Mouse (Mus musculus): ENCODE measurements at regions not wholly inside any gene's neighbourhood (a gene's known extent, or its start where the extent isn't known, plus 50 kb on each side); places are given as distances from the start of the nearest gene placed in this dataset.

- no peak for DNase-seq (ENCODE audit: low spot score)
- Histone ChIP-seq H3K36me3 (replicated peaks; ENCODE audit: control insufficient read depth, insufficient read depth, low read length) (no peaks in the 10 kb centered on the region), H3K9ac (replicated peaks; ENCODE audit: low read depth, low read length) (no peak overlapping the region), H3K4me1 (ENCODE audit: control insufficient read depth, insufficient read depth) (no peaks in the 10 kb centered on the region), H3K9me3 (replicated peaks; ENCODE audit: control insufficient read depth, low read length) (no peaks in the 10 kb centered on the region), H3K27ac (ENCODE audit: low read depth) (no peak overlapping the region), H3K4me2 (ENCODE audit: low read depth, low read length) (no peak overlapping the region), H3K4me3 (ENCODE audit: low read depth, low read length) (no peak overlapping the region), H3K27me3 (ENCODE audit: control insufficient read depth, insufficient read depth, low read length) (no peaks in the 10 kb centered on the region)
- TF ChIP-seq CTCF (IDR thresholded peaks at IDR 0.05; ENCODE audit: low read depth) (no peak), EP300 (IDR thresholded peaks at IDR 0.05; ENCODE audit: low read depth) (no peak)
- ATAC-seq (ENCODE audit: insufficient read depth, low read depth): no peak
- WGBS: 54% methylated on average over 5 of the region's 5 CpGs
These were observed 617.3 kb downstream of the Bcl11a start for GRCm38 (mm10) chr11:24695010-24695720.

GRCm38 (mm10) chr11:24696561-24696960 is 618.7 kb downstream of the Bcl11a start:
- no peak overlapping the region for H3K4me2 ChIP-seq (ENCODE audit: low read depth, low read length)
- no peak overlapping the region for H3K27ac ChIP-seq (ENCODE audit: low read depth)
- no peaks in the 10 kb centered on the region for H3K36me3 ChIP-seq (replicated peaks; ENCODE audit: control insufficient read depth, insufficient read depth, low read length)
- 61% methylated on average over 7 of the region's 7 CpGs for WGBS
- H3K9ac ChIP-seq (replicated peaks; ENCODE audit: low read depth, low read length): no peak overlapping the region
- ATAC-seq (ENCODE audit: insufficient read depth, low read depth) (no peak), DNase-seq (ENCODE audit: low spot score) (no peak)
- no peaks in the 10 kb centered on the region for H3K9me3 ChIP-seq (replicated peaks; ENCODE audit: control insufficient read depth, low read length)
- no peaks in the 10 kb centered on the region for H3K27me3 ChIP-seq (ENCODE audit: control insufficient read depth, insufficient read depth, low read length)
- TF ChIP-seq EP300 (IDR thresholded peaks at IDR 0.05; ENCODE audit: low read depth): no peak
- no peak for TF ChIP-seq CTCF (IDR thresholded peaks at IDR 0.05; ENCODE audit: low read depth)
- H3K4me3 ChIP-seq (ENCODE audit: low read depth, low read length): no peak overlapping the region
- no peaks in the 10 kb centered on the region for H3K4me1 ChIP-seq (ENCODE audit: control insufficient read depth, insufficient read depth)

GRCm38 (mm10) chr11:24708790-24709189 is 630.9 kb downstream of the Bcl11a start:
- H3K36me3 ChIP-seq (replicated peaks; ENCODE audit: control insufficient read depth, insufficient read depth, low read length): no peaks in the 10 kb centered on the region
- no peak overlapping the region for H3K27ac ChIP-seq (ENCODE audit: low read depth)
- no peaks in the 10 kb centered on the region for H3K9me3 ChIP-seq (replicated peaks; ENCODE audit: control insufficient read depth, low read length)
- DNase-seq (ENCODE audit: low spot score) (no peak), ATAC-seq (ENCODE audit: insufficient read depth, low read depth) (no peak)
- no peak overlapping the region for H3K4me2 ChIP-seq (ENCODE audit: low read depth, low read length)
- no peaks in the 10 kb centered on the region for H3K4me1 ChIP-seq (ENCODE audit: control insufficient read depth, insufficient read depth)
- no peaks in the 10 kb centered on the region for H3K27me3 ChIP-seq (ENCODE audit: control insufficient read depth, insufficient read depth, low read length)
- WGBS: 81% methylated on average over 3 of the region's 3 CpGs
- TF ChIP-seq CTCF (IDR thresholded peaks at IDR 0.05; ENCODE audit: low read depth) (no peak), EP300 (IDR thresholded peaks at IDR 0.05; ENCODE audit: low read depth) (no peak)
- no peak overlapping the region for H3K9ac ChIP-seq (replicated peaks; ENCODE audit: low read depth, low read length)
- no peak overlapping the region for H3K4me3 ChIP-seq (ENCODE audit: low read depth, low read length)

GRCm38 (mm10) chr11:24716539-24717287 is 638.9 kb downstream of the Bcl11a start:
- H3K9me3 ChIP-seq (replicated peaks; ENCODE audit: control insufficient read depth, low read length): no peaks in the 10 kb centered on the region
- H3K4me3 ChIP-seq (ENCODE audit: low read depth, low read length): no peak overlapping the region
- H3K4me2 ChIP-seq (ENCODE audit: low read depth, low read length): no peak overlapping the region
- DNase-seq (ENCODE audit: low spot score): no peak
- no peak for ATAC-seq (ENCODE audit: insufficient read depth, low read depth)
- no peak overlapping the region for H3K9ac ChIP-seq (replicated peaks; ENCODE audit: low read depth, low read length)
- no peaks in the 10 kb centered on the region for H3K36me3 ChIP-seq (replicated peaks; ENCODE audit: control insufficient read depth, insufficient read depth, low read length)
- WGBS: 71% methylated on average over 12 of the region's 12 CpGs
- H3K27me3 ChIP-seq (ENCODE audit: control insufficient read depth, insufficient read depth, low read length): no peaks in the 10 kb centered on the region
- no peaks in the 10 kb centered on the region for H3K4me1 ChIP-seq (ENCODE audit: control insufficient read depth, insufficient read depth)
- TF ChIP-seq CTCF (IDR thresholded peaks at IDR 0.05; ENCODE audit: low read depth) (no peak), EP300 (IDR thresholded peaks at IDR 0.05; ENCODE audit: low read depth) (no peak)
- H3K27ac ChIP-seq (ENCODE audit: low read depth): no peak overlapping the region

- TF ChIP-seq CTCF (IDR thresholded peaks at IDR 0.05; ENCODE audit: low read depth) (no peak), EP300 (IDR thresholded peaks at IDR 0.05; ENCODE audit: low read depth) (no peak)
- no peaks in the 10 kb centered on the region for H3K9me3 ChIP-seq (replicated peaks; ENCODE audit: control insufficient read depth, low read length)
- no peak overlapping the region for H3K9ac ChIP-seq (replicated peaks; ENCODE audit: low read depth, low read length)
- no peaks in the 10 kb centered on the region for H3K36me3 ChIP-seq (replicated peaks; ENCODE audit: control insufficient read depth, insufficient read depth, low read length)
- H3K4me1 ChIP-seq (ENCODE audit: control insufficient read depth, insufficient read depth): no peaks in the 10 kb centered on the region
- no peak for ATAC-seq (ENCODE audit: insufficient read depth, low read depth)
- 66% methylated on average over 5 of the region's 5 CpGs for WGBS
- no peaks in the 10 kb centered on the region for H3K27me3 ChIP-seq (ENCODE audit: control insufficient read depth, insufficient read depth, low read length)
- no peak overlapping the region for H3K4me2 ChIP-seq (ENCODE audit: low read depth, low read length)
- no peak overlapping the region for H3K4me3 ChIP-seq (ENCODE audit: low read depth, low read length)
- H3K27ac ChIP-seq (ENCODE audit: low read depth): no peak overlapping the region
- no peak for DNase-seq (ENCODE audit: low spot score)
These were observed 646.5 kb downstream of the Bcl11a start for GRCm38 (mm10) chr11:24724259-24724937.
